Mouse (Mus musculus) stomach, embryonic 16.5 days (tissue): ENCODE measurements around the gene Magi2. TPM values are rescaled to one million over a fixed set of nuclear protein-coding genes. Genes with fewer than 3 reads are reported as not detected.

Experiments used
- ATAC-seq: fragments of 200-750 bp; cut with Nextera tagmentation; 2 replicates; pipeline ENCODE4 v1.8.0; 2017; ENCODE audit warnings: moderate number of reproducible peaks, moderate TSS enrichment; ENCODE audit not compliant: insufficient read depth, low FRiP score
- H3K27ac ChIP-seq: fragments of 300-500 bp; sonication (generic); 2 replicates; pipeline ENCODE4 v1.5.1; 2014; ENCODE audit warnings: low read length
- H3K27me3 ChIP-seq: fragments of 300-500 bp; sonication (generic); 2 replicates; pipeline ENCODE4 v1.6.1; 2014; ENCODE audit warnings: low read length, control low read depth, mixed read lengths; ENCODE audit not compliant: control insufficient read depth, insufficient read depth
- H3K36me3 ChIP-seq: fragments of 300-500 bp; sonication (generic); 2 replicates; pipeline ENCODE4 v1.6.1; 2014; ENCODE audit warnings: low read length; ENCODE audit not compliant: control insufficient read depth, insufficient read depth
- H3K4me1 ChIP-seq: fragments of 300-500 bp; sonication (generic); 2 replicates; pipeline ENCODE4 v1.6.1; 2014; ENCODE audit warnings: low read length, control low read depth, mixed read lengths; ENCODE audit not compliant: control insufficient read depth, insufficient read depth
- H3K4me2 ChIP-seq: fragments of 300-500 bp; sonication (generic); 2 replicates; pipeline ENCODE4 v1.6.1; 2014; ENCODE audit warnings: low read depth, low read length, mixed read lengths
- H3K4me3 ChIP-seq: fragments of 300-500 bp; sonication (generic); replicated peaks from 2 replicates; pipeline ENCODE4 v1.5.1; 2014; ENCODE audit warnings: mild to moderate bottlenecking, low read length
- H3K9ac ChIP-seq: fragments of 300-500 bp; sonication (generic); 2 replicates; pipeline ENCODE4 v1.6.1; 2014; ENCODE audit warnings: low read length
- H3K9me3 ChIP-seq: fragments of 300-500 bp; sonication (generic); replicated peaks from 2 replicates; pipeline ENCODE4 v1.6.1; 2016; ENCODE audit warnings: low read length, control low read depth; ENCODE audit not compliant: control insufficient read depth
- WGBS: fragments of 180-500 bp; shearing (Covaris S2); extraction: QIAGEN DNeasy Blood & Tissue Kit; methylation state at CpG from one replicate; pipeline ENCODE4 v1.1.7; 2014; 5-methylcytosine and 5-hydroxymethylcytosine counted together
- polyA plus RNA-seq: library from polyadenylated mRNA; unstranded; fragments of >200 nt; fragmentation: Nextera tagmentation; extraction: Ambion mirVana; gene quantifications from 2 replicates; pipeline ENCODE4 v1.2.1, GENCODE M21; 2015

Magi2 gene
- polyA plus RNA-seq, 1 experiment from 2014 or later: 7.2 TPM

DNA sequence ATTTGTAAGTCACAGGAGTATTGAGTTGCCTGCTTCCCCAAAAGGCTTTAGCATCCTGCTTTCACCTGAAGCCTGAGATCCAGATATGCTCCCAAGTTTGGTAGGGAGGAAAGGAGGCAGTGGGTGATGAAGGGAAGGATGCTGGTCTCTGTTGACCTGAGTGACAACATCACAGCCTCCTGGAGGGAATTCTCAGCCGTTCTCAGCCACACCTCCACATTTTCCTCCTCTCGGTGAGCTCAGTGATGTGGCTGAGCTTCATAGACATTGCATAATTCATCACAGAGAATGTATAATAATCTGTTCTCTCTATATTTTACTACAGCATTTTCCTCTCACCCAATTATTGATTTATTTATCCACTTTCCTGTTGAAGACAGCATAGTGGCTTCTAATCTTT is 1398.3 kb downstream of the Magi2 start:
- H3K4me1 ChIP-seq: 0 out of 2 replicates have a peak, but pooled peaks cover 3% of the 10 kb centered on the region
- no peak for ATAC-seq
- H3K9me3 ChIP-seq: no peaks in the 10 kb centered on the region
- WGBS: 64% methylated on average over 2 of the region's 2 CpGs
- no peaks in the 10 kb centered on the region for H3K27me3 ChIP-seq
- no peaks in the 10 kb centered on the region for H3K36me3 ChIP-seq
- no peak overlapping the region for H3K27ac ChIP-seq
- no peak overlapping the region for H3K4me2 ChIP-seq
- H3K4me3 ChIP-seq: no peak overlapping the region
- no peak overlapping the region for H3K9ac ChIP-seq

DNA sequence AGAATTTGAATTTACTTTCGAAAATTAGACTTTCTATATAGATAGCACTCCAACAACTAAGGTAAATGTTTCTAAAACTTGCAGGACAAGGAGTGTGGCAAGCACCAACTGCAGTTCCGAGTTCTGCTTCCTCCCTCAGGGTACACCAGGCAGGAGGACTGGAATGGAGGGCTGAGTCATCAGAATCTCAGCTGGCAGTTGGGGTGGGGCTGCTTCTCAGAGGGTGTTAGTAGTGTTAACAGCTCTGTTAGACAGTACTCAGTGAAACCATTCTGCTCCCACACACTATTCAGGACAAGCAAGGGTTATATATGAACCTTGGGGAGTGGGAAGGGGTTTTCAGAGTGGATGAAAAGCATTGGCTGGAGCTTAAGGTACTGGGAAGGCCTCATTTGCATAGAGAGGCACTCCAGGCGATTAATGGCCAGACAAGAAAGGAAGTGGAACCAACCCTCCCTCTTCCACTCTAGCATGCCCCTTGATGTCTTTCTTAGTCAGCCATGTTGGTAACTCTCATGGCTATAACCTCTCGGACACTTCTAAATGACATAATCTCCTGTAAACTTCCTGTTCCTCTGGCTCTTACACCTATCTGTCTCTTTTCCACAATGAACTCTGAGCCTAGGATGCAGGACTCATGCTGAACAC is 1402.2 kb downstream of the Magi2 start:
- no peaks in the 10 kb centered on the region for H3K9me3 ChIP-seq
- no peaks in the 10 kb centered on the region for H3K36me3 ChIP-seq
- no peak overlapping the region for H3K27ac ChIP-seq
- H3K27me3 ChIP-seq: no peaks in the 10 kb centered on the region
- no peak overlapping the region for H3K4me2 ChIP-seq
- H3K4me1 ChIP-seq: no peaks in the 10 kb centered on the region
- WGBS: 60% methylated on average over 4 of the region's 4 CpGs
- no peak; the same call in 1 of the 2 replicates for ATAC-seq
- H3K9ac ChIP-seq: no peak overlapping the region
- H3K4me3 ChIP-seq: no peak overlapping the region

DNA sequence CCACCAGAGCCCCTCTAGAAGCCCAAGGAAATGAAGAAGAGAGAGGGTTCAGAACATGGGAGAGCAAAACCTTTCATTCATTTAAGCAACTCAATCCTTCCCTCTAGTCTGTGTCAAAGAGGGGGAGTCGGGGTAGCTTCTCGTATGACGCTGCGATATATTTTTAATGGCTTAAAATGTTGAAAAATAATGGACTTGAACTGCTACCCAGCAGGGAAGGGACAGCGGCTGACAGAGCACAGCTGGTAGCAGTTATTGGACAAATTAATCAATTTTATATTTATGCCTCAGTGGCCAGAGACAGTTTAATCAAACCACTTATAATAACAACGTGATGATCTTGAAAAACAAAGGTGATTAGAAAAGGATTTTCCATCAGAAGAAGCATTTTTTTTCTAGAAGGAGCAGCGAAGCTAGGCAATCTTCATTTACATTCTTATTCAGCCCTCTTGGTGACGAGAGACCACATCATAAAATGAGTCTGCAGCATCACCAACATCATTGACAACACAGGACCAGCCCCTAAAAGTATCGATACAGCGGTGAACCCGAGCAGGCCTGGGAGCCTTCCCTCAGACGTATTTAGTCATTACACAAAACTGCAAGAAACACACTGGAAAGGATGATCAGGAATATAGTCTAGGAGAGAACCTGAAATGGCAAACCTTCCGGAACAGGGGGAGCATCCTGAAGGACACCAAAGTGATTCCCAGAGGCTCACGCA is 1407.4 kb downstream of the Magi2 start:
- Histone ChIP-seq H3K4me3 (no peak overlapping the region), H3K27ac (no peak overlapping the region), H3K4me1 (no peaks in the 10 kb centered on the region), H3K27me3 (no peaks in the 10 kb centered on the region), H3K9me3 (no peaks in the 10 kb centered on the region), H3K9ac (no peak overlapping the region), H3K4me2 (no peak overlapping the region), H3K36me3 (no peaks in the 10 kb centered on the region)
- ATAC-seq: no peak
- WGBS: 60% methylated on average over 14 of the region's 14 CpGs

DNA sequence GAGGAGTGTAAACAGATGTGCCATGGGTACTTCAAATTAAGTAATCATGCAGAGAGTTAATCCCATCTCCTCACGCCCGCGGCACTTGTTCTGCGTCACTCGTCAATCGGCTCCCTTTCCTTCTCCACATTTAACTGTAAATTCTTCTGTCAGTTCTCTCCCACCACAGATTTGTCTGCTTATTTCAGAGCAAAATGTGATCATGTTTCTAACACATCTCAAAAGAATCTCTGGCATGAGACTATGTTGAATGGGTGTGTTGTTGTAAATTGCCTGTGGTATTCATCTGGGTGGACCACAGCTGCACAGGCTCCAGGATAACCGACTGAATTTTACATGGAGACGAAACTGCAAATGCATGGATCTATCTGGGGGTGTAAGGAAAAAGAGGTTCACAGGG is 1408.0 kb downstream of the Magi2 start:
- WGBS: 60% methylated on average over 8 of the region's 8 CpGs
- ATAC-seq: no peak

DNA sequence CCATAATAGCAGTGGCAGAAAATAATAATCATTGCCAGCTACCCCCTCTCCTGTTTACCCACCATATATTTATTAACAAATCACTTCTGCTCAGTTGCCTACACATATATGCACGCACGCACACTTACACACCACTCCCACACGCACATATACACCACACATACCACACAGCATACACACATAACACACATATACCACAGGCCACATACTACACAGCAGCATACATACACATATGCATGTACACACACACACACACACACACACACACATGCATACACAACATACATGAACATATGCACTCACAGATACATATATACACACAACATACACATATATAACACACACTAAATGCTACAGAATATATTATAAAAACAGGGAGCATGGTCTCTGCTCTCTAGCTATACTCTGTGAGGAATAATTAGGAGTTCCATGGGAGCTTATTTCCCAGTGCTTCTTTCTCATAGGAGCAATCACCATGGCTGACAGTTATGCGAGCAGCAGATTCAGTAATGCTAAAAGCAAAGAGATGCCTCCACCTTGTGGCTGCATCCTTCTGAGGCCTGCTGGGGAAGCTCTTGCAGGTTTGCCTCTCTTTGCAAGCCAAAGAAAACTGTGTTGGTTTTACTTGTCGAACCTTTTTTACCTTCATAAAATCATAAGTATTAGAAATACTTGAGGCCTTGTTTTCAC is 1410.6 kb downstream of the Magi2 start:
- no peaks in the 10 kb centered on the region for H3K4me1 ChIP-seq
- H3K36me3 ChIP-seq: no peaks in the 10 kb centered on the region
- no peaks in the 10 kb centered on the region for H3K9me3 ChIP-seq
- WGBS: 79% methylated on average over 5 of the region's 5 CpGs
- no peaks in the 10 kb centered on the region for H3K27me3 ChIP-seq
- H3K27ac ChIP-seq: no peak overlapping the region
- H3K9ac ChIP-seq: no peak overlapping the region
- H3K4me2 ChIP-seq: no peak overlapping the region
- ATAC-seq: no peak
- H3K4me3 ChIP-seq: no peak overlapping the region

More for the DNA sequence above, 1408.0 kb downstream of the Magi2 start:
- Histone ChIP-seq H3K4me1 (no peaks in the 10 kb centered on the region), H3K4me3 (no peak overlapping the region), H3K27me3 (no peaks in the 10 kb centered on the region), H3K4me2 (no peak overlapping the region), H3K9ac (no peak overlapping the region), H3K27ac (no peak overlapping the region), H3K9me3 (no peaks in the 10 kb centered on the region), H3K36me3 (no peaks in the 10 kb centered on the region)

DNA sequence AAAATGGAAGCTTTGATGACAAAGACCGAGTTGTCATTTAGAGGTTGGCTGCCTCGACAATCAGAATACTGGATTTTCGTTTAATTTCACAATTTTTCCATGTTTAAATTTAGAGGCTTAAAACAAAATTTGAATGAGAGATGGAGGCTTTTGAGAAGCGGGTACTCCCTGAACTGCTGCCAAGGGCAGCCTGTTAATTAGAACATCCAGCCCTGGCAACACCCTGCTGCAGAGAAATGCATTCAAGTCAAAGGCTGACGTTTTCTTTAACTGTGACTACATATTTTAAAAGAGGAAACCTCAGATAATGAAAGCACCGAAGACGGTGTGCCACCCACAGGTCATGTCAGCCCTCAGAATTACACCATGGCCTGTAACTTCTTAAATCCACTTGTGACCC is 1415.4 kb downstream of the Magi2 start:
- Histone ChIP-seq H3K4me1 (no peaks in the 10 kb centered on the region), H3K4me3 (no peak overlapping the region), H3K36me3 (no peaks in the 10 kb centered on the region), H3K27me3 (no peaks in the 10 kb centered on the region), H3K9me3 (no peaks in the 10 kb centered on the region), H3K27ac (no peak overlapping the region), H3K9ac (no peak overlapping the region), H3K4me2 (no peak overlapping the region)
- ATAC-seq: no peak
- WGBS: 69% methylated on average over 7 of the region's 7 CpGs

DNA sequence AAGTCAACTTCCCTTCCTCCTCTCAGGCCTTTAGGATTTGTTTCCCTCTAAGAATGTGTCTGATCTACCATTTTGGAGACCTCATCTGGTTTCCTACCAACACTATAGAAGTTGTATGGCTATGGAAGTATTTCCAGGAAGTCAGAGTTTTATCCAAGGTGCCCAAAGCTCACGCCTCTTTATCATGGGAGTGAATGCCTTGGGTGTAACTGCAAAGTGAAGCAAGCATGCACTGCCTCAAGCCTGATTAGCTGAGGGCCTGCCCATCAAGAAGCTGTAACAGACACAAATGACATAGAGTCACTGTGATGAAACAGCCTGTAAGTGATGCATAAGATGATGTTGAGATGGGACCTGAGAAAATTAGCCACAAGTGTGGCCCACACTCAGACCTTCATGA is 1416.9 kb downstream of the Magi2 start:
- Histone ChIP-seq H3K27ac (no peak overlapping the region), H3K4me2 (no peak overlapping the region), H3K27me3 (no peaks in the 10 kb centered on the region), H3K9ac (no peak overlapping the region), H3K36me3 (no peaks in the 10 kb centered on the region), H3K4me3 (no peak overlapping the region), H3K4me1 (no peaks in the 10 kb centered on the region), H3K9me3 (no peaks in the 10 kb centered on the region)
- ATAC-seq: no peak
- WGBS: 86% methylated on average over 1 of the region's 1 CpGs

DNA sequence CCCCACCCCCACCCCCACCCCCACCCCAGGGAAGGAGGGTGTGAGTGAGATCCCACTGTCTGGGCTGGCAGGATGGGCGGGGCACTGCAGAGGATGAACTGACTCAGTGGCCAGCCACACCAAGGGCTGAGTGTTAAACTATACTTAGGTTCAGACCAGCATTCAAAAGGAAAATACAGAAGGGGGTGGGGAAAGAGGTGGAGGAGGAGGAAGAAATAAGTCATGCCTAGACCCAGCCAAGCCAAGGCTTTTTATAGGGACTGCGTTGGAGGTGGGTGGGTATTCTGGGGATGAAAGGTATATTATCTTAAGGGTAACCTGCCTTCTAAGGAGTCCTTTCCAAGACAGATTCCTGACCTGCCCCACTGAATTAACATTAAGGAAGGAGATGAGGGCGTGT is 1420.1 kb downstream of the Magi2 start:
- Histone ChIP-seq H3K4me2 (no peak overlapping the region), H3K9ac (no peak overlapping the region), H3K36me3 (no peaks in the 10 kb centered on the region), H3K9me3 (no peaks in the 10 kb centered on the region), H3K27me3 (no peaks in the 10 kb centered on the region), H3K27ac (no peak overlapping the region), H3K4me1 (no peaks in the 10 kb centered on the region), H3K4me3 (no peak overlapping the region)
- 90% methylated on average over 3 of the region's 3 CpGs for WGBS
- no peak for ATAC-seq
